Mouse (Mus musculus): ENCODE measurements around the gene Dact2. TPM values are rescaled to one million over a fixed set of nuclear protein-coding genes. Genes with fewer than 3 reads are reported as not detected.

Gene Dact2
- polyA plus RNA-seq, 1 experiment from 2014 or later = 0.86 TPM

- Histone ChIP-seq H3K4me1 (replicated peaks; ENCODE audit: control insufficient read depth, insufficient read depth, low read length) (no peaks in the 10 kb centered on the region), H3K9ac (ENCODE audit: low read depth, low read length) (no peak overlapping the region), H3K27me3 (ENCODE audit: control insufficient read depth, insufficient read depth, low read length) (no peaks in the 10 kb centered on the region), H3K27ac (ENCODE audit: low read depth, low read length) (no peak overlapping the region), H3K9me3 (ENCODE audit: control insufficient read depth, low read length) (no peaks in the 10 kb centered on the region), H3K4me2 (replicated peaks; ENCODE audit: low read depth, low read length) (no peak overlapping the region), H3K4me3 (ENCODE audit: low read depth, low read length) (no peak overlapping the region), H3K36me3 (ENCODE audit: control insufficient read depth, insufficient read depth, low read length) (no peaks in the 10 kb centered on the region)
- ATAC-seq (ENCODE audit: low FRiP score) (no peak), DNase-seq (ENCODE audit: low spot score) (no peak)
- 67% methylated on average over 6 of the region's 6 CpGs for WGBS
These were observed 33.0 kb upstream of the Dact2 start for GRCm38 (mm10) chr17:14237134-14237533.

GRCm38 (mm10) chr17:14234774-14235389 lies 30.8 kb upstream of the Dact2 start:
- 74% methylated on average over 12 of the region's 12 CpGs for WGBS
- DNase-seq (ENCODE audit: low spot score) = no peak
- no peaks in the 10 kb centered on the region for H3K9me3 ChIP-seq (ENCODE audit: control insufficient read depth, low read length)
- ATAC-seq (ENCODE audit: low FRiP score) = no peak
- H3K4me1 ChIP-seq (replicated peaks; ENCODE audit: control insufficient read depth, insufficient read depth, low read length) = no peaks in the 10 kb centered on the region
- H3K27me3 ChIP-seq (ENCODE audit: control insufficient read depth, insufficient read depth, low read length) = no peaks in the 10 kb centered on the region
- no peaks in the 10 kb centered on the region for H3K36me3 ChIP-seq (ENCODE audit: control insufficient read depth, insufficient read depth, low read length)
- H3K9ac ChIP-seq (ENCODE audit: low read depth, low read length) = no peak overlapping the region
- no peak overlapping the region for H3K4me2 ChIP-seq (replicated peaks; ENCODE audit: low read depth, low read length)
- no peak overlapping the region for H3K4me3 ChIP-seq (ENCODE audit: low read depth, low read length)
- no peak overlapping the region for H3K27ac ChIP-seq (ENCODE audit: low read depth, low read length)

GRCm38 (mm10) chr17:14233658-14234057 lies 29.6 kb upstream of the Dact2 start:
- H3K4me3 ChIP-seq (ENCODE audit: low read depth, low read length) = no peak overlapping the region
- no peak overlapping the region for H3K4me2 ChIP-seq (replicated peaks; ENCODE audit: low read depth, low read length)
- H3K9ac ChIP-seq (ENCODE audit: low read depth, low read length) = no peak overlapping the region
- H3K36me3 ChIP-seq (ENCODE audit: control insufficient read depth, insufficient read depth, low read length) = no peaks in the 10 kb centered on the region
- 50% methylated on average over 4 of the region's 4 CpGs for WGBS
- H3K27ac ChIP-seq (ENCODE audit: low read depth, low read length) = no peak overlapping the region
- H3K4me1 ChIP-seq (replicated peaks; ENCODE audit: control insufficient read depth, insufficient read depth, low read length) = no peaks in the 10 kb centered on the region
- H3K27me3 ChIP-seq (ENCODE audit: control insufficient read depth, insufficient read depth, low read length) = no peaks in the 10 kb centered on the region
- no peaks in the 10 kb centered on the region for H3K9me3 ChIP-seq (ENCODE audit: control insufficient read depth, low read length)
- no peak for DNase-seq (ENCODE audit: low spot score)
- ATAC-seq (ENCODE audit: low FRiP score) = no peak

GRCm38 (mm10) chr17:14232629-14233028 lies 28.5 kb upstream of the Dact2 start:
- Histone ChIP-seq H3K4me1 (replicated peaks; ENCODE audit: control insufficient read depth, insufficient read depth, low read length) (no peaks in the 10 kb centered on the region), H3K4me3 (ENCODE audit: low read depth, low read length) (no peak overlapping the region), H3K27me3 (ENCODE audit: control insufficient read depth, insufficient read depth, low read length) (no peaks in the 10 kb centered on the region), H3K36me3 (ENCODE audit: control insufficient read depth, insufficient read depth, low read length) (no peaks in the 10 kb centered on the region), H3K4me2 (replicated peaks; ENCODE audit: low read depth, low read length) (no peak overlapping the region), H3K27ac (ENCODE audit: low read depth, low read length) (no peak overlapping the region), H3K9ac (ENCODE audit: low read depth, low read length) (no peak overlapping the region), H3K9me3 (ENCODE audit: control insufficient read depth, low read length) (no peaks in the 10 kb centered on the region)
- peak; percentile 90 for DNase-seq (ENCODE audit: low spot score)
- ATAC-seq (ENCODE audit: low FRiP score) = 0 out of 2 replicates have a peak, but pooled peaks have one; percentile 10
- 59% methylated on average over 3 of the region's 3 CpGs for WGBS

GRCm38 (mm10) chr17:14230698-14231430 lies 26.8 kb upstream of the Dact2 start:
- ATAC-seq (ENCODE audit: low FRiP score) (peak; percentile 36; the same call in 1 of the 2 replicates), DNase-seq (ENCODE audit: low spot score) (no peak)
- 20% methylated on average over 13 of the region's 13 CpGs for WGBS
- Histone ChIP-seq H3K27ac (ENCODE audit: low read depth, low read length) (no peak overlapping the region), H3K9ac (ENCODE audit: low read depth, low read length) (no peak overlapping the region), H3K4me2 (replicated peaks; ENCODE audit: low read depth, low read length) (no peak overlapping the region), H3K4me1 (replicated peaks; ENCODE audit: control insufficient read depth, insufficient read depth, low read length) (no peaks in the 10 kb centered on the region), H3K9me3 (ENCODE audit: control insufficient read depth, low read length) (no peaks in the 10 kb centered on the region), H3K27me3 (ENCODE audit: control insufficient read depth, insufficient read depth, low read length) (no peaks in the 10 kb centered on the region), H3K4me3 (ENCODE audit: low read depth, low read length) (no peak overlapping the region), H3K36me3 (ENCODE audit: control insufficient read depth, insufficient read depth, low read length) (no peaks in the 10 kb centered on the region)

GRCm38 (mm10) chr17:14228381-14228780 lies 24.3 kb upstream of the Dact2 start:
- Histone ChIP-seq H3K4me3 (ENCODE audit: low read depth, low read length) (no peak overlapping the region), H3K36me3 (ENCODE audit: control insufficient read depth, insufficient read depth, low read length) (no peaks in the 10 kb centered on the region), H3K4me2 (replicated peaks; ENCODE audit: low read depth, low read length) (no peak overlapping the region), H3K27me3 (ENCODE audit: control insufficient read depth, insufficient read depth, low read length) (no peaks in the 10 kb centered on the region), H3K27ac (ENCODE audit: low read depth, low read length) (no peak overlapping the region), H3K9me3 (ENCODE audit: control insufficient read depth, low read length) (no peaks in the 10 kb centered on the region), H3K4me1 (replicated peaks; ENCODE audit: control insufficient read depth, insufficient read depth, low read length) (no peaks in the 10 kb centered on the region), H3K9ac (ENCODE audit: low read depth, low read length) (no peak overlapping the region)
- no peak for DNase-seq (ENCODE audit: low spot score)
- 86% methylated on average over 4 of the region's 4 CpGs for WGBS
- ATAC-seq (ENCODE audit: low FRiP score) = no peak

- Histone ChIP-seq H3K27ac (ENCODE audit: low read depth, low read length) (no peak overlapping the region), H3K4me2 (replicated peaks; ENCODE audit: low read depth, low read length) (no peak overlapping the region), H3K27me3 (ENCODE audit: control insufficient read depth, insufficient read depth, low read length) (no peaks in the 10 kb centered on the region), H3K4me3 (ENCODE audit: low read depth, low read length) (no peak overlapping the region), H3K36me3 (ENCODE audit: control insufficient read depth, insufficient read depth, low read length) (no peaks in the 10 kb centered on the region), H3K4me1 (replicated peaks; ENCODE audit: control insufficient read depth, insufficient read depth, low read length) (no peaks in the 10 kb centered on the region), H3K9me3 (ENCODE audit: control insufficient read depth, low read length) (no peaks in the 10 kb centered on the region), H3K9ac (ENCODE audit: low read depth, low read length) (no peak overlapping the region)
- WGBS = 44% methylated on average over 6 of the region's 6 CpGs
- DNase-seq (ENCODE audit: low spot score) (no peak), ATAC-seq (ENCODE audit: low FRiP score) (peak; percentile 8; the same call in 1 of the 2 replicates)
These were observed 23.5 kb upstream of the Dact2 start for GRCm38 (mm10) chr17:14227601-14228000.

DNA sequence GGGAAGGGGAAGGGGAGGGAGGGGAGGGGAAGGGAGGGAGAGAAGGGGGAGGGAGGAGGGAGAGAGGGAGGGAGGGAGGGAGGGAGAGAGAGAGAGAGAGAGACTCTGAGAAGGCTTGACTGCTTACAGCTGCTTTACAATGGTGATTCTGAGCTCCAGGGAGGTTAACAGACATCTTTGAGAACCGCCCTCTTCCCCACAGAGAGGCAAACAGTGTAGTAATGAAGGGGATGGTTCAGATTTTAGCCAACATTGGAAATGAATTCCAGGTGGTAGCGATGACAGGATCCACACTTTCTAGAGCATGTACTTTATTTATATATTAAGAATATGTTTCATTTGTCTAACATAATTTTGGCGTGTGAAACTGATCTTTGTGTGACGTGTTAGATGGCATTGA lies 22.7 kb upstream of the Dact2 start:
- 28% methylated on average over 4 of the region's 4 CpGs for WGBS
- no peak for DNase-seq (ENCODE audit: low spot score)
- no peak overlapping the region for H3K4me3 ChIP-seq (ENCODE audit: low read depth, low read length)
- H3K27me3 ChIP-seq (ENCODE audit: control insufficient read depth, insufficient read depth, low read length) = no peaks in the 10 kb centered on the region
- H3K36me3 ChIP-seq (ENCODE audit: control insufficient read depth, insufficient read depth, low read length) = no peaks in the 10 kb centered on the region
- ATAC-seq (ENCODE audit: low FRiP score) = no peak
- no peaks in the 10 kb centered on the region for H3K4me1 ChIP-seq (replicated peaks; ENCODE audit: control insufficient read depth, insufficient read depth, low read length)
- H3K27ac ChIP-seq (ENCODE audit: low read depth, low read length) = no peak overlapping the region
- H3K9me3 ChIP-seq (ENCODE audit: control insufficient read depth, low read length) = no peaks in the 10 kb centered on the region
- no peak overlapping the region for H3K4me2 ChIP-seq (replicated peaks; ENCODE audit: low read depth, low read length)
- H3K9ac ChIP-seq (ENCODE audit: low read depth, low read length) = no peak overlapping the region
